ENCODE assay signal across 11 mouse cellular contexts in the genomic region with DNA sequence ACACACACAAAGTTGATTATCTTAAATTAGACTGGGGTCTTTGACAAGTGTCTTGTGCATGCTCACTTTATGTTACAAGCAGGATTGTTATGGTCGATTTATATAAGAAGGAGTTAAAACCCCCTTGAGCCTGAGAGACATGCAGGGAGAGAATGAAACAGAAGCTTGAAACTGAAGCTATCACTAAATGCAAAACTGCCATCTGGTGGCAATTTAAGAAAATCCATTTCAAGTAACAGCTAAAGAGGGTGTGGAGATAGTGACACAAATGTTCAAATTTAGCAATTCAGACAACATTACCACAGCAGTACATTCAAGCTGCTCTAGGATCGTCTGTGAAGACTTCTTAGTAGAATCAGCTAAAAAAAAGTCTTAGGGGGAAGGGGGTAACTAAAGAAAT.
DNase-seq lines count a peak whose midpoint lies in the region; ATAC-seq and TF ChIP-seq lines count a peak whose summit lies in the region.
"Had no signal": no experiment of that assay in that cellular context is flagged by ENCODE, and none has a peak within 500 bp of the region (broad histone marks: within the 10 kb centered on the region; RNA-seq: fewer than 3 reads in every experiment).

No protein-coding gene starts in this region.

- no peak for TF ChIP-seq POLR2A in thymus, adult 2 months (IDR thresholded peaks at IDR 0.05; ENCODE audit: control insufficient read depth, extremely low read depth, insufficient read depth, low read length, poor library complexity)

- 34% methylated on average over 2 of the region's 2 CpGs for WGBS in lung, embryonic 14.5 days
- 50% methylated on average over 2 of the region's 2 CpGs for WGBS in neural tube, embryonic 14.5 days
- WGBS in thymus, adult 2 months, result 61% methylated on average over 2 of the region's 2 CpGs

- H3K4me2 ChIP-seq in lung, embryonic 14.5 days, result no peak overlapping the region
- H3K4me2 ChIP-seq in neural tube, embryonic 14.5 days (ENCODE audit: low read depth, low read length), result no peak overlapping the region
- H3K4me2 ChIP-seq: lung, embryonic 15.5 days had no signal

- peak; percentile 51 for TF ChIP-seq CTCF in gastrocnemius, adult 2 months (IDR thresholded peaks at IDR 0.05)
- TF ChIP-seq CTCF in lung, embryonic 14.5 days (IDR thresholded peaks at IDR 0.05; ENCODE audit: low read depth), result peak; percentile 51
- no peak for TF ChIP-seq CTCF in thymus, adult 2 months (IDR thresholded peaks at IDR 0.05; ENCODE audit: borderline replicate concordance, control insufficient read depth, extremely low read depth, insufficient read depth, low read length, poor library complexity)

- no peak for DNase-seq in gastrocnemius, adult 2 months
- no peak for DNase-seq in gastrocnemius, postnatal 4 days (ENCODE audit: low spot score in 2 of 2)
- DNase-seq in lung, embryonic 14.5 days, result peak; percentile 74
- DNase-seq in lung, postnatal 25 days (ENCODE audit: low spot score), result no peak
- DNase-seq in brain, adult 2 months (ENCODE audit: low read depth, low spot score), result peak; percentile 92
- no peak for DNase-seq in thymus, adult 2 months
- DNase-seq in heart, adult 18-20 months, result no peak
- DNase-seq: kidney, postnatal 10 days; right cerebral cortex, postnatal 25 days had no signal

- no peak overlapping the region for H3K4me3 ChIP-seq in gastrocnemius, adult 2 months
- H3K4me3 ChIP-seq in lung, embryonic 14.5 days (ENCODE audit: low read depth, low read length), result no peak overlapping the region
- H3K4me3 ChIP-seq in neural tube, embryonic 14.5 days (ENCODE audit: low read depth, low read length), result no peak overlapping the region
- no peak overlapping the region for H3K4me3 ChIP-seq in thymus, adult 2 months (ENCODE audit: control insufficient read depth, insufficient read depth, low read length)
- H3K4me3 ChIP-seq: lung, embryonic 15.5 days had no signal

- ATAC-seq in lung, embryonic 14.5 days (ENCODE audit: insufficient read depth), result no peak
- peak; percentile 49; the same call in 1 of the 2 replicates for ATAC-seq in neural tube, embryonic 14.5 days (ENCODE audit: low read depth)

- H3K9ac ChIP-seq in lung, embryonic 14.5 days, result no peak overlapping the region
- H3K9ac ChIP-seq in neural tube, embryonic 14.5 days (replicated peaks; ENCODE audit: low read depth, low read length), result no peak overlapping the region
- H3K9ac ChIP-seq: lung, embryonic 15.5 days had no signal

- H3K4me1 ChIP-seq in lung, embryonic 14.5 days (ENCODE audit: insufficient read depth), result no peaks in the 10 kb centered on the region
- H3K4me1 ChIP-seq in neural tube, embryonic 14.5 days (ENCODE audit: control insufficient read depth, insufficient read depth, low read length), result no peaks in the 10 kb centered on the region; the same call in 1 of the 2 replicates
- no peaks in the 10 kb centered on the region for H3K4me1 ChIP-seq in thymus, adult 2 months (replicated peaks; ENCODE audit: control insufficient read depth, insufficient read depth, low read length)
- H3K4me1 ChIP-seq: lung, embryonic 15.5 days had no signal

- H3K27ac ChIP-seq in gastrocnemius, adult 2 months, result no peak overlapping the region
- H3K27ac ChIP-seq in lung, embryonic 14.5 days (ENCODE audit: low read depth), result no peak overlapping the region
- H3K27ac ChIP-seq in neural tube, embryonic 14.5 days (ENCODE audit: low read depth, low read length), result no peak overlapping the region
- H3K27ac ChIP-seq in thymus, adult 2 months (ENCODE audit: control insufficient read depth, insufficient read depth, low read length), result no peak overlapping the region
- H3K27ac ChIP-seq: lung, embryonic 15.5 days had no signal

- intact Hi-C loops in gastrocnemius, adult 2 months (cut with DNase I), result loop anchor here (5.0 kb wide), 1 partner anchor 852 kb away; no protein-coding TSS in a partner anchor

- H3K36me3 ChIP-seq in lung, embryonic 14.5 days (ENCODE audit: insufficient read depth), result peaks cover 3% of the 10 kb centered on the region
- H3K36me3 ChIP-seq in neural tube, embryonic 14.5 days (ENCODE audit: control insufficient read depth, insufficient read depth, low read length), result no peaks in the 10 kb centered on the region
- peaks cover 3% of the 10 kb centered on the region; the same call in 1 of the 2 replicates for H3K36me3 ChIP-seq in thymus, adult 2 months (ENCODE audit: control insufficient read depth, insufficient read depth, low read length)

- no peaks in the 10 kb centered on the region for H3K9me3 ChIP-seq in lung, embryonic 14.5 days (ENCODE audit: low read depth, low read length)
- no peaks in the 10 kb centered on the region for H3K9me3 ChIP-seq in neural tube, embryonic 14.5 days (ENCODE audit: control insufficient read depth, low read length)
- H3K9me3 ChIP-seq: lung, embryonic 15.5 days had no signal

- no peaks in the 10 kb centered on the region for H3K27me3 ChIP-seq in lung, embryonic 14.5 days (ENCODE audit: insufficient read depth, low read length)
- no peaks in the 10 kb centered on the region for H3K27me3 ChIP-seq in neural tube, embryonic 14.5 days (ENCODE audit: control insufficient read depth, insufficient read depth, low read length)
- no peaks in the 10 kb centered on the region for H3K27me3 ChIP-seq in thymus, adult 2 months (ENCODE audit: control insufficient read depth, insufficient read depth, low read length)
- H3K27me3 ChIP-seq: lung, embryonic 15.5 days had no signal

Comparison
In these comparisons a context has a peak if more than half of its experiments do, and no peak if none do; other contexts are left out.
1. DNase-seq: peak in lung, embryonic 14.5 days (single experiment) and brain, adult 2 months (single experiment); none in gastrocnemius, adult 2 months (single experiment), gastrocnemius, postnatal 4 days (0 of 2), lung, postnatal 25 days (single experiment), thymus, adult 2 months (single experiment) and heart, adult 18-20 months (0 of 2).